Mouse (Mus musculus) G1E-ER4 (cell line): ENCODE measurements around the gene Lsm14b. TPM values are rescaled to one million over a fixed set of nuclear protein-coding genes. Genes with fewer than 3 reads are reported as not detected.

Source experiments
- GATA1 ChIP-seq: IDR thresholded peaks from one replicate; pipeline ENCODE4 v1.8.0; 2012; ENCODE audit warnings: low read length, inconsistent platforms
- polyA plus RNA-seq: library from polyadenylated mRNA; stranded (reverse); fragments of >175 nt; gene quantifications from 2 replicates; pipeline ENCODE4 v1.2.3, GENCODE M21; 2012

The Lsm14b gene
- 52.4 and 57.9 TPM in 2 replicates for polyA plus RNA-seq

DNA sequence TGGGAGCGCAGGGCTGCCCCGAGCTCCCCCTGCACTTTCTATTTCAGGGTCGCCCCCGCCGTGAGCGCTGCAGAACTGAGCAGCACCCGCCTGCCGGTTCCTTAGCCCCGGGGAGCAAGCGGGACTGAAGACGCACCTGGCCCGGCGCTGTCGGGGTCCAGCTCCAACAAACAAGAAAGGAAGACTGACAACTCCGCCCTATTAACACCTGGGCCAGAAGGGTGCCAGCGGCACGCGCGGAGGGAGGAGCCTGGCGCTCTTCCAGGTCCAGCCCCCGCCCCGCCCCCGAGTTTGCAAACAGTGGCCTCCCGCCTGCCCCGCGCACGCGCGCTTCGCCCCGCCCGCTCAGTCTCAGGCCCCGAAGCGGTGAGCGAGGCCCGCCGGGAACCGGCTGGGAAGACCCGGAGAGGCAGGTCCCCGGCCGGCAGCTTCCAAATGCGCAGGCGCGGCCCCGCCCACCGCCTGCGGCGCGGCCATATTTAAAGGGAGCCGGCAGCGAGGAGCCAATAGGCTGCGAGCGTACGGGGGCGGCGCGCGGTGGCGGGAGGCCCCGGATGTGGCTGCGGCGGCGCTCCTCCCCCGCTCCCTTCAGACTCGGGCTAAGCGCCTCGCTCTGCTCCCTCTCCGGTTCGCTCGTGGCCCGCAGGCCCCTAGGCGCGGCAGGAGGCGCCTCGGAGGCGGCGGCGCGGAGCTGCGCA lies at the start of gene Lsm14b:
Lsm14b (plus strand) TSS at position 587 of the 698 bp plus-strand sequence.
- TF ChIP-seq GATA1, result no peak

DNA sequence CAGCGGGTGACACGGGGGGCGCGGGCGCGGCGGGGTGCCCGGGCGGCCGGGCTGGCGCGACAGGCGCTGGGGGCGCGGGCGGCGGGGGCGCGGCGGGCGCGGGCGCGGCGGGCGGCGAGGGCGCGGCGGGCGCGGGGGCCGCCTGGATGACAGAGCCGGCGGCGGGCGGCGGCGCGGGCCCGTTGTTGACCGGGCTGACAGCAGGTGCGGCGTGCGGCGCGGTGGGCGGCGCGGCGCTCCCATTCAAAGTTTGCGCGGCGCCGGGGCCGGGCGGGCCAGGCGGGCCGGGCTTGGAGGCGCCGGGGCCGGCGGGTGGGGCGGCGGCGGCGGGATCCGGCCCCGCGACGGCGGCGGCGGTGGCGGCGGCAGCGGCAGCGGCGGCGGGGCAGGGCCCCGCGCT lies 48.9 kb upstream of the Lsm14b start:
- no peak for TF ChIP-seq GATA1

DNA sequence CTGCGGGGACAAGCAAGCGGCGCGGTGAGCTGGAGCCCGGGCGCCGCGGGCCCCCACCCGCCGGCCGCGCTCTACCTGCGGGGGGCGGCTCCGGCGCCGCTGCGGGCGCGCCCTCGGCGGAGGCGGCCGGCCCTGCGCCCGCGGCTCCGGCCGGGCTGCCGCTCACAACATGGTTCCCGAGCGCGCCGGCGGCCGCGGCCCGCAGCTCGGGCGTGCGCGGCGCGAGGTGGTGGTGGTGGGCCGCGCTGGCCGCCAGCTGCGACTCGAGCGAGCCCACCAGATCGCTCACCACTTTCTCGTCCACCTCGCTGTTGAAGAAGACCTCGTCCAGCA lies 48.5 kb upstream of the Lsm14b start:
- no peak for TF ChIP-seq GATA1

DNA sequence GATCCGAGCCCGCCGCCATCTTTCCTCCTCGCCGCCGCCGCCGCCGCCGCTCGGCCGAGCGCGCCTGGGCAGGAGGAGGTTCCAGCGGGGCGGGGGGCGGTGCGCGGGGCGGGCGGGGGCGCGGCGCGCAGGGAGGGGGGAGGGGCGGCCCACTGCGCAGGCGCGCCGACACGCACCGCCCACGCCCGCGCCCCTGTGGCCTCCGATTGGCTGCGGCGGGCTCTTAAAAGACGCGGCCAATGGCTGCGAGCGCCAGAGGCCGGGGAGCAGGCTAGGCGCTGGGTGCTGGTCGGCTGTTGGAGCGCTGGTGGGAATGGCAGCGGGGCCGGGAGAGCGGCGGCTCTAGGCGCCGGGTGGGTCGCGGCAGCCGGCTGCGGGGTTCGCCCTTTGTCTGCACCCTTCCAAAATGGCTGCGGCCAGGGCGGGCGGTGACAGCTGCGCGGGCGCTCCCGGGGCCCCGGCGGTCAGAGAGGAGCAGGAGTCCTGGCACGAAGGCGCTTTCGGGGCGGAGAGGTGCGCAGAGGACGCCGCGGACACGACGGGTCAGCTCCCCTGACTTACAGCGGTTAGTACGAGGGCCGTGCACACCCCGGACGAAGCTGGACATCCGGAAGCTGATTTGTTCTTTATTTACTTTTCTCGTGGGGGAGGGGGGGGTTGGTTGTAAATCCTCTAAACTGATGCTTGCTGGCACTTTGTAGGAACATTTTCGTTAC lies 48.0 kb upstream of the Lsm14b start, which contains the start of gene Taf4:
Taf4 (minus strand) TSS at position 19 of the 716 bp plus-strand sequence.
- TF ChIP-seq GATA1, result no peak

DNA sequence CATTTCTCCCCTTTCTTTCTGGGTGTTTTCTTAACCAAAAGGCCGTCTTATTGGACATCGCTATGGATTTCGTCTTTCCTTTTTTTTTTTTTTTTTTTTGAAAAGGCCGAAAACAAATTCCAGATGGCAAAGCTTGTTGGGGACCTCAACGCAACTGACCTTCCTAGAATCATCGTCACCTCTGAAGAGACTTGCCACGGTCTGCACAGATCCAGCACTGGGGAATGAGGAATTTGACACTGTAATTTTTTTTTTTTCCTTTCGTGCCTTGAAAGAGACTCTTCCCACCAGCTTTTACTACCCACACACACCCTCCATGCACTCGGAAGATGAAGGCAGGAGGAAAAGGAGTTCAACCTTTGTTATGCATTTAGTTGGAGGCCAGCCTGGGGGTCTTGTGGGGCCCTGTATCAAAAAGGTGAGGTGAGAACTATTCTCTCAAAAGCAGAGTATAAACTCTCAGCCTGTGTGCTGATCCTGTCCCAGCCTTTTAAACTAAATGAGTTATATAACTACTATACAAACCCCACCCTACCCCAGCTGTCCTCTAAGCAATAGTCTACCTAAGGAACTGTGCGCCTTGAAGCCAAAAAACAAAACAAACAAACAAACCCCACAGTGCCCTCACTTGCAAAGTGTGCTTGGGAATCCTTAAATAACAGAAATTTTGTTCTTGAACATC lies 47.3 kb upstream of the Lsm14b start:
- TF ChIP-seq GATA1, result no peak

DNA sequence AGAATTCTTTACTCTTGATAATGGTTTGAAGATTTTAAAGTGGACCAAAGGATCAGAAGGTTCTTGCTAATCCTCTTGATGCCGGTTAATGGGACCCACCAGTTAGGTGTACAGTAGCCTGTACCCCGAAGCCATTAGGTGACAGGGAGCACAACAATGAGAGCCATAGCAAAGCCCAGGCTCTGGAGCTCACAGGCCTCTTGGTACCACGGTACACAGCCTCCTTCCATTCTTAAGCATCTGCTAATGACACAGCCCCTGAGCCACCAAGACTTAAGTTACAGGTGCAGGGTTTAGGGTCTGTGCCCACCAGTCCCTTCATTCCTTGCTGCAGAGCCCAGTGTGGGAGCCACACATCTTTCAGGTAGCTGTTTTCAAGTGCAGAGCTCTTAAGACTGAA lies 46.5 kb upstream of the Lsm14b start:
- TF ChIP-seq GATA1, result no peak

DNA sequence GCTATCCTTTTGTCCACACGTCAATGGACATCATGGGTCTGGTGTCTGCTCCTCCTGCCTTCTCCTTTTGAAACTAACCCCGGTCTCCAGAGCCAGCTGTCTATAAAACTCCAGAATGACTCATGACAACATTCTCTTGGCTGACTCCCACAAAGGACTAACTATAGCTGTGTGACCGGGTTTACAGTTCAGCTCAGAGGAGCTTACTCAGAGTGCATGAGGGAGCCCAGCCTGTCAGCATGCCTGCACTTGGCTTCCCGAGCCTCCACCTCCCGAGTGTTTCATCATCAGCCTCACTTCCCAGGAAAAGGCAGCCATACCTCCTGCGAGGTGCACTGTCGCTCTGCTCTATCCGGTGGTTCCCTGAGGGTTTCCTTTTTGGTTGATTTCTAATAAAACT lies 45.0 kb upstream of the Lsm14b start:
- TF ChIP-seq GATA1, result no peak

DNA sequence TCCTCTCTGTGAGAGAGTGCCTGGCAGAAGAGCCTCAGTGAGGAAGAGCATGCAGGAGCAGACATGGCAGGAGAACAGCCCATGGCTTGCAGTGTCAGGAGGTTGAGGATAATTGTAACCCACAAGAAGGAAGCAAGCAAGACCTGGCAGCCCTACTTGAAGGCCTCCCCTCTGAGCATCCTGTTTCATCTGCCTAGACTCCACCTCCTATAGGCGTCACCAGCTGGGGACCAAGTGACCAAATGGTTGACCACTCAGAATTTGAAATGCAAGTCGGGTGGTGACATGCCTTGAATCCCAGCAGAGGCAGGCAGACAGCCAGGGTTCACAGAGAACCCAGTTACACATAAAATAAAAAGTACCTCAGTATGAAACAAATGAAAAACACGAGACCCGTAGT lies 44.2 kb upstream of the Lsm14b start:
- no peak for TF ChIP-seq GATA1

DNA sequence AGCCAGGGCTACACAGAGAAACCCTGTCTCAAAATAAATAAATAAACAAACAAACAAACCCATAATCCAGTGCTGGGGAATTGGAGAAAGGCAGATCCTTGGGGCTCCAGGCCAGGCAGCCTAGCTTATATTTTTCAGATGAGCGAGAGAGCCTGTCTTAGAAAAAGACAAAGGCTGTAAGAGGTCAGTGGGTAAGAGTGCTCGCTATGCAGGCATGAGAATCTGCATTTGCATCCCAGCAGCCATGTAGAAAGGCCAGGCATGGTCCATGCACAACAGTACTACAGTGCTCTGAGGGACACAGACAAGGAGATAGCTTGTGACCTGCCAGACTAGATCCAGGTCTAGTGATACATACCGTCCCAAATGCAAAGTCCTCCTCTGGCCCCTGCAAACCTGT lies 42.1 kb upstream of the Lsm14b start:
- TF ChIP-seq GATA1, result no peak

DNA sequence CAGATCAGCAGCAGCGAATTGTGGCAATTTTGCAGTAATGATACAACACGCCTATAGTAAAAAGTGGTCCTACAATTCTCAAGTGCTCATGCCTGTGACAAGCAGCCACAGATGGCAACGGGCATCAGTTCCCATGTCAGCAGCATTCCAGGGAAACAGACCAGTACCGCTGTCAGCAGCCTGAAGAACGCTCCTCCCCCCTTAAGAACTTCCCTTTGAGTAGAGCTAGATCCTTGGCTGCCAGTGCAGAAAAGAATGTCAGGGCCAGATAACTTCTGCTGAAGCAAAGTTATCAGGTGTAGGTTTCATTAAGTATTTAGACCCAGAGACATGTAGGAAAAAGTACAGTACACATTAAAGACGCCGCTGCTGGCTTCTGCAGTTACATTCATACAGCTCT lies 40.0 kb upstream of the Lsm14b start:
- no peak for TF ChIP-seq GATA1

DNA sequence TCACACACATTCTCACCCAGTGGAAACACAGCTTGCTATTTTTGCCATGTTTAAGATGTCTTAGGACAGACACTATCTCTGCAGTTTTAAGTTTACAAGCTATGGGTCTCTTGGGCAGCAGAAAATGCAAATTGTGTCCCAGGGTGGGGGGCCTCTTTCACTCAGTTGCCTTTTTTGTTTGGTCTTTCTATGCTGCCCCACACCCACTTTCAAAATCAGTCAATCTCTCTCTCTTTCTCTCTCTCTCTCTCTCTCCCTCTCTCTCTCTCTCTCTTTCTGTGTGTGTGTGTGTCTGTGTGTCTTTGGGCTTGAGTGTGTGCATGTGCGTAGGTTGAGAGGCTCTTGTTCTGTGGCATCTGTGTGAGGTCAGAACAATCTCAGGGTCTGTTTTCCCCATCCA lies 39.1 kb upstream of the Lsm14b start:
- TF ChIP-seq GATA1, result no peak

DNA sequence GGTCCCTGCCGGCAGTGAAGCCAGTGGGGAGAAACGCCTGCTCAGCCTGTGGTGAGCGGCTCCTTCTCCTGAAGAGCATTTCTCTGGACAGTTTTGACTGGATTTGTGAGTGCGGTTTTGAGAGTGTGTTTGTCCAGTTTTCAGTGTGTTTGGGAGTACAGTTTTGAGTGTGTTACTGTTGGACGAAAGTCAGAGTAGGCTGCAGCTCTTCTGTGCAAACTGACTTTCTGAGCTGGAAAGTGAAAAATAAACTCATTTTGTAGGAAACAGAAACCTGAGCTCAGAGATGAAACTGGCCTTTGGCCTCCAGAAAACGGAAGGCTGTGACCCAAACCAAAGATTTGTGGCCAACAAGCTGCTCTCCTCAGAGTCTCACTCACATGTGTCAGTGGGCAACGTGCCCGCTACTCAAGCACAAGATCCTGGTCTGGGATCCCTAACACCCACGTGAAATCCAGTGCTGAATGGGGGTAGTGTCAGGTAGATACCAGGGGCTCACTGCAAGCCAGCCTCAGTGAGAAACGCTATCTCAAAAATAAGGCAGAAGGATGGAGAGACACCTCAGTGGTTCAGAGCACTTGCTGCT lies 38.3 kb upstream of the Lsm14b start:
- no peak for TF ChIP-seq GATA1

DNA sequence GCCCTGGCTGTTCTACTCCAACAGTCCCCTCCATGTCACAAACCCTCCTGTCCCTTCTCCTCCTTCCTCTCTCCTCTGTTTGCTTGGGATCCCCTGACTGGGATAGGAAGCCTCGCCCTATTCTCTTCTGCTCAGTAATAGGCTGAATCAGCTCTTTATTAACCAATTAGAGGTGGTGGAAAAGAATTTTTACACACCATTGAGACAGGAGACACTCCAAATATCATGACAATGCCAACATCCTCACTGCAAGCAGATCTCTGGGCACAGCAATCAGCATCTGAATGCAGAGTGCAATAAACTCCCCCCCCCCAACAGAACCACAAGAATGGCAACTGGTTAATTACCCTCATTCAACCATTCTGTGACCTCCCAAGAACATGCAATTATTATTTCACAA lies 35.7 kb upstream of the Lsm14b start:
- no peak for TF ChIP-seq GATA1

DNA sequence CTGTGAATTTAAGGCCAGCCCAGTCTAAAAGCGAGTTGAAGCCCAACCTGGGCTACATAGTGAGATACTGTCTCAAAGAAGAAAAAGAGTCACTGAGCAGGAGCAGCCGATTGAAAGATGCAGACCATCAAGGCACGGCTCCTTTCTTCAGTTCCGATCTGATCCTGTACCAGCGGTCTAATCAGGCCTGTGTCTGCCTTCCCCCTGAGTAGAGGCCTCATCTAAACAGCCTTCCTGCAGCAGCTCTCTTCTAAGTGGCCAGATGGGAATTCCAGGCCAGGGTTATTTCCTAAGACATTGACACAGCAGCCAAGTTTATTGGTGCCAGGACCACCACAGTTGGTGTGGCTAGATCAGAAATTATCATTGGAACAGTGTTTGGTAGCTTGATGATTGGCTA lies 31.7 kb upstream of the Lsm14b start:
- no peak for TF ChIP-seq GATA1

DNA sequence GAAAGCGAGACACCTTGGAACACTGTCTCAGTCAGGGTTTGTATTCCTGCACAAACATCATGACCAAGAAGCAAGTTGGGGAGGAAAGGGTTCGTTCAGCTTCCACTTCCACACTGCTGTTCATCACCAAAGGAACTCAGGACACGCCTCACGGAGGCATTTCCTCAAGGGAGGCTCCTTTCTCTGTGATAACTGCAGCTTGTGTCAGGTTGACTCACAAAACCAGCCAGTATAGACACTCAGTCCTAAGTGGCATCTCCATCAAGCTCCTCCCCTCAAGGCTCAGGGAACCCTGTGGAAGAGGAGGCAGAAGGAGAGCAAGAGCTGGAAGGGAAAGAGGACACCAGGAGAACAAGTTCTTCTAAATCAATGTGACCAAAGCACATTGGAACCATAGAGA lies 26.4 kb upstream of the Lsm14b start:
- TF ChIP-seq GATA1, result no peak

DNA sequence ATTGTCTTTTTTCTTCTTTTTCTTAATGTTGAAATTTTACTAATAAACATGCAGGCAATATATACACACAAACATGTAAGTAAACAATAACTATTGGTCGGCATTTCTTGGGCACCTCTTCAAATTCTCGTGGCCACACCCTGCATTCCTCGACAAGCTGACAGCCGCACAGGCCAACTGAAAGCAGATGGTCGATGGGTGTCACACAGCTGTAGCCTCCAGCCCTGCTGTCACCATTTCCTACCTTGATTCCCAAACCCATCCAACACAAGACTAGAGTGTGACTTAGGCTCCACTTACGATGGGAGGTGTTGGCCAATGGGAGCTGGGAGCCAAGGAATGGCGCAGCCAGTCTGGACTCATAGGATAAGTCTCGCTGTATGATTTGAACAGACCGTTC lies 23.2 kb upstream of the Lsm14b start:
- no peak for TF ChIP-seq GATA1
